Mouse (Mus musculus) forebrain, embryonic 12.5 days (tissue): ENCODE results near the gene Gsdma3. TPM values are rescaled to one million over a fixed set of nuclear protein-coding genes. Genes with fewer than 3 reads are reported as not detected.
"Not testable (repeated sequence)": the region's sequence is repeated elsewhere in the genome, so short reads cannot be mapped to it uniquely, and the experiment has no call there.

Experiments used
- ATAC-seq: fragments of 200-750 bp; cut with Nextera tagmentation; 2 replicates; pipeline ENCODE4 v1.8.0; 2017; ENCODE audit warnings: moderate TSS enrichment; ENCODE audit not compliant: low FRiP score
- H3K27ac ChIP-seq: fragments of 300-500 bp; sonication (generic); 2 replicates; pipeline ENCODE4 v1.5.1; 2016; ENCODE audit warnings: mild to moderate bottlenecking
- H3K27me3 ChIP-seq: fragments of 300-500 bp; sonication (generic); 2 replicates; pipeline ENCODE4 v1.6.1; 2016; ENCODE audit warnings: mild to moderate bottlenecking
- H3K36me3 ChIP-seq: fragments of 300-500 bp; sonication (generic); replicated peaks from 2 replicates; pipeline ENCODE4 v1.6.1; 2016; ENCODE audit warnings: mild to moderate bottlenecking
- H3K4me1 ChIP-seq: fragments of 300-500 bp; sonication (generic); 2 replicates; pipeline ENCODE4 v1.6.1; 2016
- H3K4me2 ChIP-seq: fragments of 300-500 bp; sonication (generic); 2 replicates; pipeline ENCODE4 v1.6.1; 2016; ENCODE audit warnings: mild to moderate bottlenecking, moderate library complexity
- H3K4me3 ChIP-seq: fragments of 300-500 bp; sonication (generic); replicated peaks from 2 replicates; pipeline ENCODE4 v1.5.1; 2016; ENCODE audit warnings: mild to moderate bottlenecking
- H3K9ac ChIP-seq: fragments of 300-500 bp; sonication (generic); 2 replicates; pipeline ENCODE4 v1.6.1; 2016; ENCODE audit warnings: mild to moderate bottlenecking
- H3K9me3 ChIP-seq: fragments of 300-500 bp; sonication (generic); 2 replicates; pipeline ENCODE4 v1.6.1; 2016
- WGBS: fragments of 180-500 bp; shearing (Covaris S2); methylation state at CpG from one replicate; pipeline ENCODE4 v1.1.7; 2016; 5-methylcytosine and 5-hydroxymethylcytosine counted together
- polyA plus RNA-seq: library from polyadenylated mRNA; unstranded; fragments of >200 nt; fragmentation: Nextera tagmentation; extraction: Ambion mirVana; gene quantifications from 2 replicates; pipeline ENCODE4 v1.2.1, GENCODE M21; 2016

Gene Gsdma3
- polyA plus RNA-seq, 1 experiment from 2014 or later: not detected

GRCm38 (mm10) chr11:98598851-98599290, 27.3 kb upstream of the Gsdma3 start:
- 66% methylated on average over 18 of the region's 18 CpGs for WGBS
- Histone ChIP-seq H3K27me3 (peaks cover 38% of the 10 kb centered on the region), H3K4me1 (peaks cover 8% of the 10 kb centered on the region), H3K9ac (peak overlapping the region; percentile 25; the same call in 1 of the 2 replicates), H3K36me3 (no peaks in the 10 kb centered on the region), H3K4me2 (no peak overlapping the region), H3K9me3 (no peaks in the 10 kb centered on the region), H3K27ac (no peak overlapping the region), H3K4me3 (no peak overlapping the region)
- no peak for ATAC-seq

- Histone ChIP-seq H3K4me1 (peaks cover 8% of the 10 kb centered on the region), H3K27me3 (peaks cover 38% of the 10 kb centered on the region), H3K36me3 (no peaks in the 10 kb centered on the region), H3K27ac (no peak overlapping the region), H3K9ac (peak overlapping the region; percentile 25; the same call in 1 of the 2 replicates), H3K4me2 (no peak overlapping the region), H3K9me3 (no peaks in the 10 kb centered on the region), H3K4me3 (no peak overlapping the region)
- no peak for ATAC-seq
- WGBS: 32% methylated on average over 18 of the region's 18 CpGs
Measured at GRCm38 (mm10) chr11:98599291-98599690, 26.9 kb upstream of the Gsdma3 start.

GRCm38 (mm10) chr11:98602090-98602690, 24.0 kb upstream of the Gsdma3 start:
- Histone ChIP-seq H3K36me3 (no peaks in the 10 kb centered on the region), H3K9ac (no peak overlapping the region), H3K27ac (no peak overlapping the region), H3K9me3 (no peaks in the 10 kb centered on the region), H3K4me2 (peak overlapping the region; percentile 57), H3K4me1 (peaks cover 8% of the 10 kb centered on the region), H3K4me3 (peak overlapping the region; percentile 37), H3K27me3 (peaks cover 49% of the 10 kb centered on the region)
- 2% methylated on average over 19 of the region's 20 CpGs for WGBS
- ATAC-seq: peak; percentile 46; the same call in 1 of the 2 replicates

- WGBS: 90% methylated on average over 2 of the region's 2 CpGs
Measured at GRCm38 (mm10) chr11:98603953-98604352, 22.2 kb upstream of the Gsdma3 start.

GRCm38 (mm10) chr11:98604911-98605310, 21.2 kb upstream of the Gsdma3 start:
- not testable (repeated sequence) for H3K4me1 ChIP-seq, ATAC-seq, H3K27ac ChIP-seq, H3K4me2 ChIP-seq, H3K9ac ChIP-seq, H3K4me3 ChIP-seq, H3K9me3 ChIP-seq, H3K36me3 ChIP-seq
- 67% methylated on average over 6 of the region's 6 CpGs for WGBS
- H3K27me3 ChIP-seq: peaks cover 36% of the 10 kb centered on the region

More at GRCm38 (mm10) chr11:98603953-98604352, 22.2 kb upstream of the Gsdma3 start:
- Histone ChIP-seq H3K9me3 (no peaks in the 10 kb centered on the region), H3K27me3 (peaks cover 41% of the 10 kb centered on the region), H3K4me1 (peaks cover 8% of the 10 kb centered on the region), H3K4me2 (no peak overlapping the region), H3K36me3 (no peaks in the 10 kb centered on the region), H3K9ac (no peak overlapping the region), H3K27ac (no peak overlapping the region), H3K4me3 (no peak overlapping the region)
- ATAC-seq: no peak

GRCm38 (mm10) chr11:98606763-98607162, 19.4 kb upstream of the Gsdma3 start:
- Histone ChIP-seq H3K4me1 (peaks cover 8% of the 10 kb centered on the region), H3K9ac (no peak overlapping the region), H3K27ac (no peak overlapping the region), H3K4me2 (no peak overlapping the region), H3K9me3 (no peaks in the 10 kb centered on the region), H3K4me3 (no peak overlapping the region), H3K36me3 (no peaks in the 10 kb centered on the region), H3K27me3 (peaks cover 21% of the 10 kb centered on the region; the same call in 1 of the 2 replicates)
- WGBS: 14% methylated on average over 3 of the region's 3 CpGs
- no peak for ATAC-seq

GRCm38 (mm10) chr11:98620791-98621190, 5.4 kb upstream of the Gsdma3 start:
- Histone ChIP-seq H3K9ac (no peak overlapping the region), H3K9me3 (peaks cover 5% of the 10 kb centered on the region; the same call in 1 of the 2 replicates), H3K36me3 (no peaks in the 10 kb centered on the region), H3K27ac (no peak overlapping the region), H3K4me1 (no peaks in the 10 kb centered on the region), H3K27me3 (no peaks in the 10 kb centered on the region), H3K4me2 (no peak overlapping the region), H3K4me3 (no peak overlapping the region)
- no peak for ATAC-seq
- 90% methylated on average over 13 of the region's 13 CpGs for WGBS

GRCm38 (mm10) chr11:98623981-98624380, 2.2 kb upstream of the Gsdma3 start:
- not testable (repeated sequence) for H3K4me1 ChIP-seq, H3K9ac ChIP-seq, H3K27ac ChIP-seq, H3K9me3 ChIP-seq, H3K36me3 ChIP-seq, ATAC-seq, H3K4me2 ChIP-seq, H3K4me3 ChIP-seq, H3K27me3 ChIP-seq
- 83% methylated on average over 6 of the region's 6 CpGs for WGBS

- H3K4me3 ChIP-seq, H3K36me3 ChIP-seq, H3K4me2 ChIP-seq, H3K9me3 ChIP-seq, ATAC-seq, H3K27ac ChIP-seq, H3K9ac ChIP-seq, H3K27me3 ChIP-seq, H3K4me1 ChIP-seq: not testable (repeated sequence)
- 92% methylated on average over 2 of the region's 2 CpGs for WGBS
Measured at GRCm38 (mm10) chr11:98624381-98624780, 1.8 kb upstream of the Gsdma3 start.

- no peak overlapping the region for H3K27ac ChIP-seq
- peaks cover 4% of the 10 kb centered on the region; the same call in 1 of the 2 replicates for H3K27me3 ChIP-seq
- H3K4me1 ChIP-seq: no peaks in the 10 kb centered on the region
- no peaks in the 10 kb centered on the region for H3K9me3 ChIP-seq
- WGBS: 94% methylated on average over 3 of the region's 3 CpGs
- H3K4me2 ChIP-seq: no peak overlapping the region
- H3K36me3 ChIP-seq: no peaks in the 10 kb centered on the region
- no peak overlapping the region for H3K4me3 ChIP-seq
- ATAC-seq: no peak
- H3K9ac ChIP-seq: no peak overlapping the region
Measured at GRCm38 (mm10) chr11:98628706-98629105, 2.5 kb downstream of the Gsdma3 start.

- Histone ChIP-seq H3K36me3 (no peaks in the 10 kb centered on the region), H3K27me3 (peaks cover 4% of the 10 kb centered on the region; the same call in 1 of the 2 replicates), H3K4me2 (no peak overlapping the region), H3K9ac (no peak overlapping the region), H3K27ac (no peak overlapping the region), H3K4me3 (no peak overlapping the region), H3K4me1 (no peaks in the 10 kb centered on the region), H3K9me3 (no peaks in the 10 kb centered on the region)
- 90% methylated on average over 5 of the region's 5 CpGs for WGBS
- ATAC-seq: no peak
Measured at GRCm38 (mm10) chr11:98630646-98631045, 4.5 kb downstream of the Gsdma3 start.

GRCm38 (mm10) chr11:98635312-98635970, 9.3 kb downstream of the Gsdma3 start:
- ATAC-seq, H3K4me2 ChIP-seq, H3K9ac ChIP-seq, H3K9me3 ChIP-seq, H3K36me3 ChIP-seq, H3K27ac ChIP-seq, H3K4me3 ChIP-seq, H3K27me3 ChIP-seq, H3K4me1 ChIP-seq: not testable (repeated sequence)
- 38% methylated on average over 10 of the region's 10 CpGs for WGBS

GRCm38 (mm10) chr11:98637501-98637900, 11.3 kb downstream of the Gsdma3 start:
- H3K4me1 ChIP-seq: no peaks in the 10 kb centered on the region
- WGBS: 86% methylated on average over 1 of the region's 1 CpGs
- H3K36me3 ChIP-seq: no peaks in the 10 kb centered on the region
- no peak overlapping the region for H3K4me3 ChIP-seq
- H3K27me3 ChIP-seq: peaks cover under 1% of the 10 kb centered on the region; the same call in 1 of the 2 replicates
- no peaks in the 10 kb centered on the region for H3K9me3 ChIP-seq
- H3K27ac ChIP-seq: no peak overlapping the region
- no peak overlapping the region for H3K9ac ChIP-seq
- no peak overlapping the region for H3K4me2 ChIP-seq
- ATAC-seq: no peak
